Mouse (Mus musculus): Measurements from ENCODE around the gene Nr1i2. TPM values are rescaled to one million over a fixed set of nuclear protein-coding genes. Genes with fewer than 3 reads are reported as not detected.
"Not testable (repeated sequence)": the region's sequence is repeated elsewhere in the genome, so short reads cannot be mapped to it uniquely, and the experiment has no call there.

Gene Nr1i2
- total and polyA plus RNA-seq, 3 experiments, result 0.20 TPM; not detected in 2

DNA sequence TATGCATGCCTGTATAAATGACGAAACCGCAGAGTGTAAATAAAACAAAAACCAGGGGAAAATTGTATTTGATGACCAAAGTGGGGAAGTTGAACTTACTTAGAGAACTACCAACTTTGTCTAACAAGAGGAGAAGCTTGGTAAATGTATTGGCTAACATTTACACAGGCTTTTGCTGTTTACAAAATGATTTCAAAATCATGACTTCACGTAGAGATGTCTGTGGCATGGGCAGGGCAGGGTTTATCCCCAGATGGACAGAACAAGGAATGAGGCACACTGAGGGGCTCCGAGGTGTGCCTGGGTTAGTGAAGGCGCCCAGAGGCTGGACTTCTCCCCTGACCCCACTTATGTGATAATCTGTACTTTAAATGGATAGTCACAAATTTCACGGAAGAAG lies 7.3 kb downstream of the Nr1i2 start:
- no peak for DNase-seq

DNA sequence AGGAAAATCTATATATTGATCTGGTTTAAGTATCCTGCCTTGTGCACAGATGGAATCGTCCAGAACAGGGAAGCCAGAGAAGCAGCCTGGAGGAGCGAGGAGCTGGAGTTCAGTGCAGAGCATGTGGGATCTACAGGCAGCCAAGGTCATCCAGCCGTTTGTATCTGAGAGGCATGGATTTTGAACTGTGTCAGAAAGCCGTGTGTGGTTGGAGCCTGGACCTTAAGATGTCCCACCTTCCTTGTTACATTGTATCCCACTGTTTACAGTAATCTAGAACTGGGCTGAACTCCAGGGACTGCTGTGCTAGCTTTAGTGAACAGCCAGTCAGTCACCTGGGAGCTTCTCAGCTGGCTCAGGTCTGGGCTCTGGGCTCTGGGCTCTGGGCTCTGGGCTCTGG lies 8.1 kb downstream of the Nr1i2 start:
- DNase-seq, result no peak

DNA sequence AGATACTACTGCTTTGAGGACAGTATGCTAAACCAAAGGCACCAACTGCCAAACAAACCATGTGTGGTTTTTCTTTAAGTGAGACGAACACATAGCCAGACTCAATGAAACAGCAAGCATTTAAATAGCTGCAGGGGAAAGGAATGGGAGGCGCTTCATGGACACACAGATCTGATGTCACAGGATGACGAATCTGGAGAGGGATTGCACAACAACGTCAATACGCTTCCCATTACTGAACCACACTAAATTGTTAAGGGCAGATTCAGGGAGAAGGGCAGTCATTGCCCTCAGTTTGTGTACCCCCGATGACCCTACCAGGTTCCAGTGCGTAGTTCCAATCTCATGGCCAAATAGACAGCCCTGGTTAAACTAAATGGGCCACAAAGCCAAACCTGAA lies 8.8 kb downstream of the Nr1i2 start:
- peak; percentile 47 for DNase-seq

DNA sequence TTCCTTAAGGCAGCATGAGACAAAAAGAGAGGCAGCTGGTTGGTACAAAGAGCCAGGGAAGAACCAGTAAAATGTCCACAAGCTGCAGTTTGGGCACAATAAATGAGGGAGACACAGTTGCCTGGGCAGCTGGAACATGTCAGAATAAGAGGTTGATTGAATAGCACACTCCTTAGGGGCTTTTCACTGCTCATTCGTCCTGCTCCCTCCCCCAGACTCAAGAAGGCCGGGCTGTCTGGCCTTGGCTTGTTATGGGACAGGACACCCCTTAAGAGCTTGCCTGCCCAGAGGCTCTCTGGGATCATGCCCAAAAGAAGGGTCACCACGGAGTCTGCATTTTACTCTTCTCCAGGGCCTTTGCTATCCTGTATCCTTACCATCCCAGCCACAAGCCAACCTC lies 11.3 kb downstream of the Nr1i2 start:
- DNase-seq, result no peak

DNA sequence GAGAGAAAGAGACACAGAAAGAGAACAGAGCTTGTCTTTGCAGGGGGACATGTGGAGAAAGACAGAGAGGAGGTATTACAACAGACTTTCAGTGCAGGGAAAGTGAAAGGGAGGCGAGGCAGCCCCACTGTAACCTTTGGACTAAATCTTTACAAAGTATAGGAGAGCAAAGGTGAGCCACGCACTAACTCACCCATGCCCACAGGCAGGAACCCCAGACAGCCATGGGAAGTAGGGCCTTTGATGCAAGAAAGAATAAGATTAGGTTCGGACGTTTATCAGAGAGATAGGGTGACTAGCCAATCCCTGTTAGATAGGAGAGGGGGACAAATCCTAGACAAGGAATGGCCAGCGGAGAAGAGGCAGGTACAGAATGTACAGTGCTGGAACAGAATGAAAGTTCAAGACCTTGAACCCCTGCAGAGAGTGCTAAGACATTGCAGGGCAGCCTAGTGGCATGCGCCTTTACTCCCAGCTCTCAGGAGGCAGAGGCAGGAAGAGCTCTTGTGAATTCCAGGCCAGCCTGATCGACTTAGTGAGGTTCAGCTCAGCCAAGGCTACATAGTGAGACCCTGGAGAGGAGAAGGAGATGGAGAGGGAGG lies 12.0 kb downstream of the Nr1i2 start:
- no peak for DNase-seq

DNA sequence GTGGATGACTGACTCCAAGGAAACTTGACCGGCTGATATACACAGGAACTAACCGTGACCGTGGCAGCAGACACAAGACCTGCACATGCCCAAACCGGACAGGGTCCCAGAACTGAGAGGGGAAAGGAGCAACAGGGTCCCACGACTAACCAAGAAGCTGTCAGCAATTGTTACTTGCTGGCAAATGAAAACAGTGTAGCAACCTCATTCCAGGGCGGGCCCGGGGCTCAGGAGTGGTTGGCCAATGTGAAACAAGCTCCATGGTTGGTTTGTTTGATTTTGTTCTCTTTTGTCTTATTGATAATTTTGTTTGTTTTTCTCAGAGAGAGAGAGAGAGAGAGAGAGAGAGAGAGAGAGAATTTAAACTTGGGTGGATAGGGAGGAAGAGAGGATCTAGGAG lies 13.7 kb downstream of the Nr1i2 start:
- DNase-seq, result no peak

DNA sequence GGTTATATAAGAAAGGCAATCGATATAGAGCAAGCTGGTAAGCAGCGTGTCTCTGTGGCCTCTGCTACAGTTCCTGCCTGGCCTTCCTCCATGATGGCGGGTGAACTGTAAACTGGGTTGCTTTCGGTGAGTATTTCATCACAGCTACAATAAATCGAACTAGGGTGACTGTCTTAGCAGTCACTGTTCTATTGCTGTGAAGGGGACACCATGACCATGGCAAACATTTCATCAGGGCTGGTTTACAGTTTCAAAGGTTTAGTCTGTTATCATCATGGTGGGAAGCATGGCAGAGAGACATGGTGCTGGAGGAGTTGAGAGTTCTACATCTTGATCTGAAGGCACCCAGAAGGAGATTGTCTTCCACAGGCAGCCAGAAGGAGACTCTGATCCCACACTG lies 14.8 kb downstream of the Nr1i2 start:
- no peak for DNase-seq

DNA sequence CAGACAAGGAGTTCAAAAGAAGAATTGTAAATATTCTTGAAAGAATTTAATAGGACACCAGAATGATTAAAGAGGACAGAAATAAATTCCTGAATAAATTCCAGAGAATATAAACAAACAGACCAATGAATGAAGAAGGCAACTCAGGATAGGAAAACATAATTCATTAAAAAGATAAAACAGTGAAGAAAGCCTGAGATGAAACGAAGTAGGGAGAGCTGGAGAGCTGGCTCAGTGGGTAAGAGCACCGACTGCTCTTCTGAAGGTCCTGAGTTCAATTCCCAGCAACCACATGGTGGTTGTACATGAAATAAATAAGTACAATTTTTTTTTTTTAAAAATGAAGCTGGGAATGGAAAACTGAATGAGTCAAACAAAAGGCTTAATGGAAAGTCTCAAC lies 19.9 kb downstream of the Nr1i2 start:
- no peak for DNase-seq

DNA sequence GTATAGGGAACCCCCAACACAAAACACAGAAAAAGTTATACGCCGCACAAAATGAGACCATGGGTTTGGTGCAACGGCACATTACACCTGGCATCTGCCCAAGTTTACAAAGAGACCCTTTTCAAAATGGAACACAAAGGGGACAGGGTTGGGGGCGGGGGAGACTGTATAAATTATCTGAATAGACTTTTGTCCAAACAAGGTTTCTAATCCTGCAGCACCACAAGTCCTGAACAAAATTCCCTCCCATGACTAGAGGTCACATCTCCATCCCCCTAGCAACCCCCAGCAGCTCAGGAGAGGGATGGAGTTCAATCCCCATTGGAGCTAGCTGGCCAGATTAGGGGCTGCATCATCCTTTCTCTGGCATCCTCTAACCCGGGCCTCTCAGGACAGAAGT lies 22.1 kb downstream of the Nr1i2 start:
- no peak for DNase-seq

DNA sequence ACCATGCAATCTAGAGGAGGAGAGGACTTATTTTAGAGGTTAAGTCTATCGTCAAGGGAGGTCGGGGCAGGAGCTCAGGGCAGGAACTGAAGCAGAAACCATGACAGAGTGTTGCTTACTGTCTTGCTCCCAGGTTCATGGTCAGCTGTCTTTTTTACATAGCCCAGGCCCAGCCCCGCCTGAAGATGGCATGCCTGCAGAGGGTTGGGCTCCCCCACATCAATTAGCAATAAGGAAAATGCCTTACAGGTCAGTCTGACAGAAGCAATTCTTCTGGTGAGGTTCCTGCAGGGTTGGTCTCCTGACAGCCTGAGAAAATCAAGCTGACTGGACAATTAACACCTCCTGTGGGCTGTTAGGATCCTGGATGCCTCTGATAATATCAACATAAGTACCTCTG lies 23.0 kb downstream of the Nr1i2 start:
- DNase-seq, result no peak

DNA sequence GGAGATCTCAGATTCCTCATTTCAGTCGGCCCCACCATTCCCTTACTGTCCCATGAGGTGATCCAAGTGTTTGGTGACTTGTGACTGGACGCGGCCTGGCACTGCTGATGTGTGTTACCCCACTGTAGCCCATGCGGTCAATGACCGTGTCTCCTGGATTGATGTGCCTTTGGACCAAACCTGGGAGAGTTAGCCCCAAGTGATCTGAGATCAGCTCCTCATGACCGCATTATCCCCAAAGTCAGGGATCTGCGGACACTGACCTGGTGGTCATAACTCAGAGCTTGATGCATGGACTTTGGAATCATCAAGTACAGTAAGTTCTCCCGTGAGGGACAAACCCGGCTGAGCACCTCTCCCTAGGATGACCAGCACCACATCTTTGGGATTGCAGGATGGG lies 38.7 kb downstream of the Nr1i2 start:
- DNase-seq, result no peak

DNA sequence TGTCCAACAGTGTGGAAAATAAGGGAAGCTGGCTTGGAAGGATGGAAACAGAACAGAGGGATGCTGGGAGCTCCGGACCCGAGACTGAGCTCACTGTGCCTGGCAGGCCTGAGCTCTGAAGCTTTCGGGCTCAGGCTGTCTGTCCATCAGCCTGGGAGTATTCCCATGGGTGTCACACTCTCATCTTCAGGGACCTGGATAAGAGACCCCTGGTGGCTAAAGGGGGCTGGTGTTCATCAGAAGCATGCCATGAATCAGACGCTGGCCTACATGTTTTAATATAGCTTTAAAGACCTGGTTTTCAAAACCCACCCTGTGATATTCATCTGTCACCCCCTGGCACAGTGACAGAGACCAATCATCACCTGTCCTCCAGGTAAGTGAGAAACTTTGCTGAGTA lies 39.5 kb downstream of the Nr1i2 start:
- no peak for DNase-seq

DNA sequence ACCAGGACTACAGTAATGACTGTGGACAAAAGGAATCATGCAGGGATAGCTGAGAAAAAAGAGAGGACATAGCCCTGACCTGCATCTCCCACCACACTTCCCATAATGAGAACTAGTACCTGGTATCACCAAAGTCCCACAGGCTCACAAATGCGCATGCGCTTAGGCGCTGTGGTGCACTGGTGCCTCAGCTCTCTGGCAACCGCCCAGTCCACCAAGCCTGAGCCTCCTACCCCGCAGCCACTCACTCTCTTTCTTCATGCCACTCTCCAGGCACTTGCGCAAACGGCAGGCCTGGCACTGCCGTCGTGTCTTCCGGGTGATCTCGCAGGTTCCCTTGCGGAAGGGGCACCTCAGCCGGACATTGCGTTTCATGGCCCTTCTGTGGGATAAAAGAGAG lies 40.6 kb downstream of the Nr1i2 start:
- peak; percentile 11 for DNase-seq

DNA sequence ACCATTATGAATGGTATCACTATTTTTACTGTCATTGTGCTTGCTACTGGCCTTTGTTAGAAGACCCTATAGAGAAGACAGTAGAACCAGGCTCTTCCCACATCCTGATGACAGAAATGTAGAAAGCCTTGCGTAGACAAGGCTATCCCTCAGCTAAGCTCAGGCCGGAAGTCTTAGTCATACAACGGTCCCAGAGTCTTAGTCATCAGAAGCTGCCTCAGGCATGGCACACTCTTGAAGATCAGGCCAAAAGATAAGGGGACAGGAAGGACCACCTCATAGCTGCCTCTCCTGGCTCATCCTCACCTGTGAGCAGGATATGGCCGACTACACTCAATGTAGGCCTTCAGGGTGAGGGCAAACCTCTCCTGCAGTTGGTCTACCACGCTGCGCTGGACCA lies 44.2 kb downstream of the Nr1i2 start:
- DNase-seq, result no peak

DNA sequence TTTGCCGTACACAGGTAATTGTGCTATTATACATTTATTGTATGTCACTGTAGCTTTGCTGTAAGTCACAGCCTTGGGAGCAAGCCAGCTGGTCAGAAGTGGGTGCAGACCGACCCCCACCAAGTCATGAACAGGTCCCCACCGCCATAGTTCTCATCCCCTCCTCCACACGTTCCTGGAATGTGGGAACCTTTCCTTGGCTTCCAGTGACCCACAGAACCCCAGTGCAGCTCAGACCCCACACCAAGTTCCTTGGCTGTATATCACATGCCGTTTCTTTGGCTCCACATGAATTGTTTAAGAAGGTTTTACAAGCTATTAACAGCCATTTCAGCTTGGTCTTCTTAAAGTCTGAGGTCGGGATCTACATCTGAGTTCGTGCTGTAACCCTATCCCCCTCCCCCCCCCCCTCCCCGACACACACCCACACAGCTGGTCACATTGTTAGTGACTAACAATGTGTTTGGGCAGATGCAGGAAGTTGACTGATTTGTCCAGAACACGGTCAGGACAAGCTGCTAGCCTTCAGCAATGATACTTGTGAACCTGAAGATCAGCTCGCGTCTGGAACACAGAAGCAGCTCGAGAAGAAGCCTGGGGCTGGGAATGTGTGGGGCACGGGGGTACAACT lies 46.2 kb downstream of the Nr1i2 start:
- DNase-seq, result no peak

DNA sequence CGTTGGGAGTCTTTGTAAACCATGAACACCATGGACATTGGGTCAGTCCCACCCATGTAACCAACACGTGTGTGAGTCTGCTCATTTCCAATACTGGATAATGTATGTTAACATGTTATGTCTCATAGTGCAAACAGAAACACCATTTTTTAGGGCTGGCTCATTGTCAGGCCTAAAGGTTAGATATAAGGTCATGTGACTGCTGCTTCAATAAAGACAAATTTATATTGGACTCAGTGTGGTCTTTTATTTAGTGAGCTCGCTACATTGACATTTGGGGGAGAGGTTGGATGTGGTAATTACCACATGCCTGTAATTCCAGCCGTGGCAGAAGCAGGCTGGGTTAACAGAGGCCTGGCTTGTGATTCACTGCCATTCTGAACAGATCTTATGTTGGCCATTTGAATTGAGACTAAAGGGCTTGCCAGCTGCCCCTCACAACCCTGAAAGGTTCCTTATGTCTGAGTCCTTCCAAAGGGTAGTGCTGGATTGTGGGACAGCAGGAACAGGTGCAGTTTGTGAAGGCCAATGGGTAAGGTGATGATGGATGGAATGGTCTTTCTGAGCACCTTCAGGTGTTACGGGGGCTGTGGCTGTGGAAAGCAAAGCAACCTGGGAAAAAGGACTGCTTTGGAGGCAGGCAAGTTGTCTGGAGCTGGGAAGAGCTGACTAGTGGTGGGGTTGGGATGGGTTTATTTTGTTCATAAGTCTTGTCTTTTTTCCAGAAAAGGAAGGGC lies 48.6 kb downstream of the Nr1i2 start:
- DNase-seq, result no peak

DNA sequence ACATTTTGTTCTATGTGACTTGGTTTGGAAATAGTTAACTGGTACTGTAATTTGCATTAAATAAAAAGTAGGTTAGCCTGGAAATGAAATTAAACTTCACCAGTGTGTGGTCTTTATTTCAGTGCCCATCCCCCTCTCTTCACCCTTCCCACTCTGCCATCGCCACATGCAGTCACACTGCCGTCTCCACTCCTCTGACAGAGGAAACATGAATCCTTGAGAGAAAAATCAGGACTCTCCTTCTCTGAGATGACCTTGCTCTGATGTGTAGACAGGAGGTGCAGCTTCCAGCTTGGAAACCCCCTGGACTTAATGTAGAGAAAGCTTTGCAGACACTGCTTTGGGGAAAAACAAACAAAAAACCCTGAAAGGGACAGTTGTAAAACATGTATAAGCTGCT lies 49.2 kb downstream of the Nr1i2 start:
- no peak for DNase-seq

DNA sequence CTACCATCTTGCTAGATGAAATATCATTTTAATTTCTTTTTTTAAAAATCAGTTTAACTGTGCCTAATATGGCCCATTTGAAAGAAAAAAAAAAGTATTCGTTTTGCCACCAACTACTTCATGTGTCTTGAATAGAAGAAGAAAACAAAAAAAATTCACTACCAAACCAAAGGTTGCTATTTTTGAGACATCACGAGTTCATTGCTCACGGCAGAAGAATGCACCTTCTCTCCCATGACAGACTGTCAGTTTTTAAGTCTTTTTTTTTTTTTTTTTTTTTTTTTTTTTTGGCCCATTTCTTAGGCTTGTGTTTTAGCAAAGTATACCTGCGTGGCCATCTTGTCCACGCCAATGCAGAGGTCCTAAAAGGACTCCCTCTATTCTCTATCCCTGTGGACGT lies 50.5 kb downstream of the Nr1i2 start:
- no peak for DNase-seq

DNA sequence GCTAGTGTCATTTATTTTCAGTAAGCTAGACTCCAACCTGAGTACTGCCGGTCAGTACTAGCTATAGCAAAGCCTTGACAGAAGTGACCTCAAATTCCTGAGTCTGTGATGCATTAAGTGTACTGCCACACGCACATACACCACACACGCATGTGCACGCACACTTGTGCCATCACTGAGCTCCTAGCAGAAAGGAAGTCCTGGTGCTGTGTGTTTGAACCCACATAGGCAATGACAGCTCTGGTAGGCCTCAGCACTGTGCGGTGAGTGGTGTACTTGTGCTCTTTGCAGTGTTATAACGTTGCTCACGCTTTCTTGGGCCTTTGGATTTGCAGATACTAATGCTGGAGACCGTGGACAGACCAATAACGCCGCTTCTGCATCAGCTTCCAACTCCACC lies 54.5 kb downstream of the Nr1i2 start:
- DNase-seq, result no peak

DNA sequence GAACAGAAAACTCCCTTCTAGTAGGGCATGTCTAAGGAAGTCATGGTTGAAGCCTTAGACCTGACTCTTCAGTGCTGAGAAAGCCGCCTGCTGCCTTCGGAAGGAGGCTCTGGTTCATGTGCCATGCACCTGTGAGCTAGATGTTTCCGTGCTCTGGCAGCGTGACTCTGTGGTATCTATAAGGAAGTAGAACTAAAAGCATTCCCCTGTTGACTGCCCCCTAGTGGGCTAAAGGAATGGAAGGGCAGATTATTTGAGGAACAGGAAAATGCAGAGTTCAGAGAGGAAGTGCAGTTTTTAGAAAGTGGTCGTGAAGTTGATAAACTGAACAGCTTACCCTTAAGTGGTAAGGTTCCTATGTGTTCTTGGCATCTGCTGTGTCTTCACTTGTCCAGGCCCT lies 54.9 kb downstream of the Nr1i2 start:
- peak; percentile 17 for DNase-seq

DNA sequence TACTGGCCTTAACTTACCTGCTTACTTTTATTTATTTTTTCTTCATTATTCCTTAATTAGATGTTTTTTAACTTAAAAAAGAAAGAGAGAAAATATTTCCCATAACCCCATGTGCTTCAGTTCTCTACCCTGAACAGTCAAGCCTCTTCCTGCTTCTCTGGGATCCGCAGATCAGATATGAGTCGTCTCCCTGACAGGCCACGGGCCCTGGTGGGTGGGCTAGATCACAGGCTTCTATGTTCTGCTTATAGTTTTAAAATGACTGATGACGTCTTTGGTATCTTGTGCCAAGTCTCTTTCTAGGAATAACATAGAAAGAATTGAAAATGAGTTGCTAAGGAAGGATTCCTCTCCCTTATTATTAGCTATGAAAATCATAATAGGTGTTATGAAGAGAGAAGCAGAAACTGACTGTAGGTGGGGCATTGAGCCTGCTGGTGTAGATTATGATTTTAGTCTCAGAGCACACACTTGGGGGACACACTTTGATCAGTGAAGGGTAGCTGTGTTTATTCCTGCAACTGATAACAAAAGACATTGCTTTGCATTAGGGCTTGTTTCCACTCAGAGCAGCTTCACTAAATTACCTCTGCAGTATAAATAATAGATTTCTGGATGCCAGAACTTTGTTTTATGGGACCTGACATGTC lies 57.6 kb downstream of the Nr1i2 start:
- no peak for DNase-seq

DNA sequence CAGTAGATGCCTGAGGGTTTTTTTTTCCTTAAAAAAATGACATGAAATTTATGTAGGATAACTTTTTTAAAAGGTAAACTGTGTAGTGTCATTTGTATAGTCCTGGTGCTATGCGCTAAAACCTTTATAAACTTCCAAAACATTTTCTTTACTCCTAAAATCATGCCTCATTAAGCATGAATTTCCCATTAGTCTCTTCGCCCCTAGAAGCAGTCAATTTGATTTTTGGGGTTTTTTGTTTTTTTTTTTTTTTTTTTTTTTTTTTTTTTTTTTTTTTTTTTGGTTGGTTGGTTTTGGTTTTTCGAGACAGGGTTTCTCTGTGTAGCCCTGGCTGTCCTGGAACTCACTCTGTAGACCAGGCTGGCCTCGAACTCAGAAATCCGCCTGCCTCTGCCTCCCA lies 72.1 kb downstream of the Nr1i2 start:
- DNase-seq, result not testable (repeated sequence)

DNA sequence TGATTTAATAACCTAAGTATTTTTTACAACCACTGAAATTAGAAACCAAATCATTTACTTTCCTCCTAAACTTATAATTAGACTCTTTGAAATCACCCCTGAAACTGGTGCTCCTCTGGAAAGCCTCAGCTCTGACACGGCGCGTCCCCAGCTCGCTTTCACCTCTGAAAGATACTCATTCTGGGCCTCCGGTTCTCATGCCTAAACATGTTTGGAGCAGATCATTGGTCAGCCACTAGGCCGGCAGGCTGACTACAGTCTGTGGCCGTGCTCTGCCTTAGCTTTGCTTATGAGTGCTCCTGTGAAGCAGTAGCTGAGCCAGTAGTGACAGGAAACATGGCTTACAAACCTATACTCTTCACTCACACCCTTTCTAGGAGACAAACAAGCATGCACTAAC lies 89.4 kb downstream of the Nr1i2 start:
- no peak for DNase-seq
